Mouse (Mus musculus) brain, embryonic 14.5 days (tissue): ENCODE data around the gene Magi2. TPM values are rescaled to one million over a fixed set of nuclear protein-coding genes. Genes with fewer than 3 reads are reported as not detected.

ENCODE experiments used
- DNase-seq: peaks from one replicate; pipeline ENCODE4 v3.0.0-alpha.2; 2011; ENCODE audit warnings: low read depth
- CTCF ChIP-seq: fragments of 200-500 bp; IDR thresholded peaks from 2 replicates; pipeline ENCODE4 v1.5.1; 2012; ENCODE audit warnings: inconsistent platforms, mild to moderate bottlenecking, moderate library complexity, borderline replicate concordance; ENCODE audit not compliant: insufficient read depth, insufficient read length; ENCODE audit errors: extremely low read depth
- POLR2A ChIP-seq: fragments of 200-500 bp; IDR thresholded peaks from 2 replicates; pipeline ENCODE4 v1.6.1; 2012; ENCODE audit warnings: mild to moderate bottlenecking, inconsistent platforms, borderline replicate concordance; ENCODE audit not compliant: poor library complexity, insufficient read depth, insufficient read length, severe bottlenecking; ENCODE audit errors: extremely low read depth
- polyA plus RNA-seq: library from polyadenylated mRNA; depleted of rRNA; stranded (reverse); fragments of >200 nt; gene quantifications from 2 replicates; pipeline ENCODE4 v1.2.3, GENCODE M21; 2012

Magi2 gene
- polyA plus RNA-seq, 1 experiment: 36.9 TPM

DNA sequence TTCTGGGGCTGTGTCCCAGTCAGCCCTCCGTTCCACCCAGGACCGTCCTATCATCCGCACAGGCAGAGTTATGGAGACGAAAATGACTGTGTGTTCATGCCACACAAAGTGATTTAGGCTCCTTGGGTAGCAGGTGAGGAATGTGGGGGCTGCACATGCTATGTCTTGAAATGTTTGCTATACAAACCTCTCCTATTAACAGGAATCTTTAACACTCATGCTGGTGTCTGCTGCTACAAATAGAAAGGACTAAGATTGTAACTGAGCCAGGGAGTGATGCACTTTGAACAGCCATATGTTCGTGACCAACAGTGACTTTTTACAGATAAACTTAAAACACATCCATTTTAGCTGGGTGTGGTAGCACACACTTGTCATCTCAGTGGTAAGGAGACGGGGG, 772.6 kb downstream of the Magi2 start:
- no peak for DNase-seq
- TF ChIP-seq POLR2A: no peak
- TF ChIP-seq CTCF: no peak

DNA sequence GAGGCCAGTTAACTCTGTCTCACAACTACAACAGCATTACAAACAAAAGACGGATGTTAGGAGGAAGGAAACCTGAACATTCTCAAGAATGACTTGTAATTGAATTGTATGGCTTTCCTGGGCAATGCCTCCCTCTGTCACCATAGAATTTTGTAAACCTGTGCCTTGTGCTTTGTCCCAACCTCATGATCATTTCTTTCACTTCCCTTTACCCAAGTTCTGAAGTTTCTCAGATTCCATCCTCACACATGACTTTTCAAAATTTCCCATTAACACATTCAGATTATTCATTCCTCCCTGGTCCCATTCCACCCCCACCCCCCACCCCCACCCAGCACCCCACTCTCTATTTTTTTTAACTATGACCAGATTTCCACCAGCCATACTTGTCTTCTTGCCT, 773.1 kb downstream of the Magi2 start:
- TF ChIP-seq POLR2A (no peak), CTCF (no peak)
- no peak for DNase-seq

DNA sequence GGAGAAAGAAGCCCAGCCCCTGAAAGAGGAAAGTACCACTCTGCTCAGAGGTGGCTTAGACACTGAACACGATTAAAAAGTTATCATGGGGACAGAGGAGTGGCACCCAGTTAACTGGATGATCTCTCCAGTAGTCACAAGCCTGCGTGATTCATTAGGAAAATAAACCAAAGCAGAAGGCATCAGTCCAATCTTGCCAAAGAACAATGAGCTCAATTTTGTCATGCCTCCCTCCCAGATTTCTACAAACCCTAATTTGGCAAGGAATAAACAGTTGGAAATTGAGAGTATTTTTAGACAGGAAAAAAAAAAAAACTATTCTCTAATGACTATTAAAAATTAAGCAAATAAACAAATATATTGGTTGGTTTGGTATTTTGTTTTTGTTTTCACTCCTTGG, 779.8 kb downstream of the Magi2 start:
- TF ChIP-seq CTCF: no peak

DNA sequence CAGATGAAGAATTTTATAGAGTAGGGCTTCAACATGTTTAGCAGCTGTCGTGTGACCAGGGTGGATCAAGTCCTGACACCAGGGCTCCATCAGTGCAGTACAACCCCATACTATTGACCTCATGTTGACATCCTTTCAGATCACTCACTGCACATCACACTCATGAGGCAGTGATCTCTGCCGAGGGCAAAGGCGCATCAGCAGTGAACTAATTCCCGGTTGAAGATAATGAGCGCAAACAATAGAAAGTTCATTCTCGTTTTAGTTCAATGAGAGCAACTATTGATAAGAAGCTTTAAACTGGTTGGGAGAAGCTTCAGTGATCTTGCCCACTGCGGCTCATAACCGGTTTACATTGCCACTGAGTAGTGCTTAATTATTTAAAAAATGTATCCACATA, 780.4 kb downstream of the Magi2 start:
- TF ChIP-seq POLR2A: no peak
- no peak for TF ChIP-seq CTCF
- DNase-seq: no peak

More for the DNA sequence above, 779.8 kb downstream of the Magi2 start:
- DNase-seq: no peak

DNA sequence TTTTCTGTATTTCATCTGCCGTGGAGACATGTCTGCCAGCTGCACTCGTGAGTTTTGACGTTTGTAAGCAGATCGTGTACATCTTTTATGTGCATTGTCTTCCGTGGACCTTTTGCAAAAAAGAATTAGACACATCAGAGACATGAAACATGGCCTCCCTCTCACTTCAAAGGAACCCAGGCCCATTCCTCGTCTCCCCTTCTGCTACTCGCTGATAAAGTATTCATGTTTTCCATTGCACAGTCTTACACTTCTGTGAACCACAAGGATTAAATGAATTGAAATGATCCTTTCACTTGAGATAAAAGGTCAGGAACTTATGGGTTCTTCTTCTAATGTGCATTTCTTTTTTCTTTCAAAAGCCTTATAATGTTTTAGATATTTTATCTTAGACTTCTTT, 783.4 kb downstream of the Magi2 start:
- DNase-seq: peak; percentile 47
- TF ChIP-seq CTCF (no peak), POLR2A (no peak)

DNA sequence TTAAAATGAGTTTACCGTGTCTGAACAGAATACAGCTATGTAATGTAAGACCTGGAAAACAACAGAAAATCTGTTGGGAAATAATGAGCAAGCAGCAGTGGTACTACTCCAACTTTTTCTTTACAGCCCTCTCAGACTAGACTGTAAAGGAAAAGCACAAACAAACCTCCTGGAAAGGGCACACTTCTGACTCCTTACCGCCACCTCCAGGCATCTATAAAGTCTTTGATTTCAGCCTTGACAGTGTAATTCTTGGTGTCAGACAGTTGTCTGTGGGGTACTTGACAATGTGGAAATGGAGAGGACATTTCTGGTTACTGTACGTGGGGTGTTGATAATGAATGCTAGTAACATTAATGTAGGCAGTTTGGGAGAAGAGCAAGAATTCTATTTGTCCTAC, 791.2 kb downstream of the Magi2 start:
- no peak for DNase-seq
- TF ChIP-seq POLR2A: no peak
- peak; percentile 11; the same call in 1 of the 2 replicates for TF ChIP-seq CTCF

- TF ChIP-seq POLR2A: no peak
- no peak for TF ChIP-seq CTCF
These were observed 819.8 kb downstream of the Magi2 start for GRCm38 (mm10) chr5:20046649-20047048.

DNA sequence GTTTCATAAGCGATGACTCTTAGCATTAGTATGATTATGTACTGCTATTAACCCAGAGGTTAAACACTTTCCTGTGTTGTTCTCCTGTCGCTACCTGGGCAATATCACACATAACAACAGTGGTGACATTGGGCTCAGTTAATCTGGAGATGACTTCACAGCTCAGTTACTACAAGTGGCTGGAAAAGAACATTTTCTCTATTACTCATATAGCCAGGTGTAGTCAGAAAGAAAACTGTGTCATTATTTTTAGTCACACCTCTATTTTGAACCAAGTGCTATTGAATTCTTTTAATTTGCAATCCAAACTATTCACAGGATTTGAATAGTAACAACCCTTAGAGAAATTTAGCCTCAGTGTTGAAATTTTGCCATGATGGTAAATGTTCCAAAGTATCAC, 821.5 kb downstream of the Magi2 start:
- TF ChIP-seq POLR2A (no peak), CTCF (no peak)
- DNase-seq: no peak

More at GRCm38 (mm10) chr5:20046649-20047048, 819.8 kb downstream of the Magi2 start:
- peak; percentile 48 for DNase-seq

- DNase-seq: peak; percentile 72
These were observed 823.4 kb downstream of the Magi2 start for GRCm38 (mm10) chr5:20050284-20050683.

DNA sequence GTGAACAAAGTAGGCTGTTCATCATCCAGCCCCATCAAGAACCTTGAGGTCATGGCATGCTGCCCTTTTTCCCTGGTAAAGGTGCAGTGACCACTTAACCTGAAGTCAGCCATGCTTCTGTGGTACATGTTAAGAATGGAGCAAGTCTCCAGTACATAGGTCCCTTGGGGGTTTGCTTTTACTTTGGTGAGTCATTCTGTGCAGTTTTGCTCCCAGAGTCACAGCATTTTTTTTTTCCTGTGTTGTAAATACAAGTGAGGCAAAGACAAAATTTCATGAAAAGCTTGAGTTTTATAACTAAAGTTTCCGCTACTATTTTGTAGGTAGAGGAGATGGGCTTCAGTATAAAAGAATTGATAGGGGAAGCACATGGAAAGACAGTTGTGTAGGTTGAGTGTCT, 828.2 kb downstream of the Magi2 start:
- TF ChIP-seq POLR2A (no peak), CTCF (no peak)
- no peak for DNase-seq

More at GRCm38 (mm10) chr5:20050284-20050683, 823.4 kb downstream of the Magi2 start:
- TF ChIP-seq CTCF: no peak
- TF ChIP-seq POLR2A: no peak

- TF ChIP-seq POLR2A (no peak), CTCF (no peak)
- peak; percentile 87 for DNase-seq
These were observed 829.4 kb downstream of the Magi2 start for GRCm38 (mm10) chr5:20056074-20056842.

DNA sequence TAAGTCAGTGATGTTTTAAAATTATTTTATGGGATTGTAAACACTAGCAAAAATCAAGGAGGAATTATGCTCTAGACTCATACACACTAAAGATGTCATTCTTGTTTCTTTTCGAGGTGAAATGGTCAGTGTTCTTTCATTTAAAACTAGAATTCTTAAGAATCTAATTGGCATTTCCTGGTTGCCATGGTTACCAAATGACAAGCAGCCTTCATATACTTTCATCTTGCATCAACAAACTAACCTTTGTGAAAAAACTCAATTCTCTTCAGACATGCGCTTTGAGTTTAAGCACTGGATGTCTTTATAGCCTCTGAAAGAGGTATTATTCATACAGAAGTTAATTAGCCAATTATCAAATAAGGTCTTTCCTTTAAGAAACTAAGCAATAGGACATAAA, 830.0 kb downstream of the Magi2 start:
- TF ChIP-seq CTCF: no peak
- no peak for TF ChIP-seq POLR2A
- DNase-seq: peak; percentile 64

DNA sequence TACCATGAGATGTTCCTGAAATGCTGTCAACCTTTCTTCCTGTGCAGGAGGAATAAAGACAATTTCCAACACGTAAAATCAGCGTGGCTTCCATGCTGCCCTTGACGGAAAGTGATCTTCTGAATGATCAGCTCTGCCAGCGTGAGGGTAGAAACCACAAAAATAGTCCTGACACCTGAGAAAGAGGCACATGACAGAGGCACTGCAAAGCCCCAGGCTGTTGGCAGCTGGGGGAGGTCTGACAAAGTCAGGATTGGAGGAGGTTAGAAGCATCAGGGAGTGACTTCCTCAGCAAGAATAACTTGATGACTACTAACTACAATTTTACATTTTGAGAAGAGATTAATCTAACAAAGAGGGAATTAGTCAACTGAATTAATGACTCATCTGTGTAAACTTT, 835.2 kb downstream of the Magi2 start:
- TF ChIP-seq POLR2A (no peak), CTCF (no peak)
- no peak for DNase-seq

GRCm38 (mm10) chr5:20065081-20065480, 838.2 kb downstream of the Magi2 start:
- TF ChIP-seq CTCF (no peak), POLR2A (no peak)
- DNase-seq: no peak
